Mouse (Mus musculus): Measurements from ENCODE around the gene Zfp518b. TPM values are rescaled to one million over a fixed set of nuclear protein-coding genes. Genes with fewer than 3 reads are reported as not detected.
A peak's percentile ranks its signal among the peaks of the same experiment; 100 is the strongest.

The Zfp518b gene
- 0.87 and 0.93 TPM in 2 replicates for polyA plus RNA-seq (2012; rRNA removed)

GRCm38 (mm10) chr5:38684164-38684911, at the start of gene Zfp518b:
TSS of gene Zfp518b (minus strand) at chr5:38684826.
- TF ChIP-seq POLR2A (IDR thresholded peaks at IDR 0.05; ENCODE audit: control insufficient read depth, extremely low read depth, insufficient read depth, low read length, poor library complexity), result no peak
- TF ChIP-seq CTCF (IDR thresholded peaks at IDR 0.05; ENCODE audit: borderline replicate concordance, control insufficient read depth, extremely low read depth, insufficient read depth, low read length, poor library complexity), result 0 out of 2 replicates have a peak, but pooled peaks have one; percentile 20
- Histone ChIP-seq H3K4me1 (replicated peaks; ENCODE audit: control insufficient read depth, insufficient read depth, low read length) (peaks cover 5% of the 10 kb centered on the region), H3K27ac (ENCODE audit: control insufficient read depth, insufficient read depth, low read length) (no peak within 1 kb of the TSS), H3K36me3 (ENCODE audit: control insufficient read depth, insufficient read depth, low read length) (no peaks in the 10 kb centered on the region), H3K4me3 (ENCODE audit: control insufficient read depth, insufficient read depth, low read length) (peak within 1 kb of the TSS; percentile 90), H3K27me3 (ENCODE audit: control insufficient read depth, insufficient read depth, low read length) (no peaks in the 10 kb centered on the region)
- peak; percentile 80 for DNase-seq
- WGBS, result 1% methylated on average over 85 of the region's 89 CpGs

- no peak for TF ChIP-seq CTCF (IDR thresholded peaks at IDR 0.05; ENCODE audit: borderline replicate concordance, control insufficient read depth, extremely low read depth, insufficient read depth, low read length, poor library complexity)
- no peak for TF ChIP-seq POLR2A (IDR thresholded peaks at IDR 0.05; ENCODE audit: control insufficient read depth, extremely low read depth, insufficient read depth, low read length, poor library complexity)
- H3K27me3 ChIP-seq (ENCODE audit: control insufficient read depth, insufficient read depth, low read length), result no peaks in the 10 kb centered on the region
- 95% methylated on average over 11 of the region's 11 CpGs for WGBS
Measured at GRCm38 (mm10) chr5:38708940-38709581, 24.4 kb upstream of the Zfp518b start.

GRCm38 (mm10) chr5:38707364-38708075, 22.9 kb upstream of the Zfp518b start:
- Histone ChIP-seq H3K4me1 (replicated peaks; ENCODE audit: control insufficient read depth, insufficient read depth, low read length) (no peaks in the 10 kb centered on the region), H3K36me3 (ENCODE audit: control insufficient read depth, insufficient read depth, low read length) (no peaks in the 10 kb centered on the region), H3K27ac (ENCODE audit: control insufficient read depth, insufficient read depth, low read length) (no peak overlapping the region), H3K27me3 (ENCODE audit: control insufficient read depth, insufficient read depth, low read length) (no peaks in the 10 kb centered on the region), H3K4me3 (ENCODE audit: control insufficient read depth, insufficient read depth, low read length) (no peak overlapping the region)
- TF ChIP-seq CTCF (IDR thresholded peaks at IDR 0.05; ENCODE audit: borderline replicate concordance, control insufficient read depth, extremely low read depth, insufficient read depth, low read length, poor library complexity), result no peak
- TF ChIP-seq POLR2A (IDR thresholded peaks at IDR 0.05; ENCODE audit: control insufficient read depth, extremely low read depth, insufficient read depth, low read length, poor library complexity), result no peak
- WGBS, result 76% methylated on average over 7 of the region's 7 CpGs
- no peak for DNase-seq

More at GRCm38 (mm10) chr5:38708940-38709581, 24.4 kb upstream of the Zfp518b start:
- no peak overlapping the region for H3K4me3 ChIP-seq (ENCODE audit: control insufficient read depth, insufficient read depth, low read length)
- no peak overlapping the region for H3K27ac ChIP-seq (ENCODE audit: control insufficient read depth, insufficient read depth, low read length)
- no peaks in the 10 kb centered on the region for H3K36me3 ChIP-seq (ENCODE audit: control insufficient read depth, insufficient read depth, low read length)
- DNase-seq, result no peak
- H3K4me1 ChIP-seq (replicated peaks; ENCODE audit: control insufficient read depth, insufficient read depth, low read length), result no peaks in the 10 kb centered on the region

- 94% methylated on average over 6 of the region's 6 CpGs for WGBS
- no peaks in the 10 kb centered on the region for H3K27me3 ChIP-seq (ENCODE audit: control insufficient read depth, insufficient read depth, low read length)
- no peaks in the 10 kb centered on the region for H3K4me1 ChIP-seq (replicated peaks; ENCODE audit: control insufficient read depth, insufficient read depth, low read length)
- no peak for DNase-seq
- TF ChIP-seq CTCF (IDR thresholded peaks at IDR 0.05; ENCODE audit: borderline replicate concordance, control insufficient read depth, extremely low read depth, insufficient read depth, low read length, poor library complexity), result no peak
- H3K36me3 ChIP-seq (ENCODE audit: control insufficient read depth, insufficient read depth, low read length), result no peaks in the 10 kb centered on the region
- H3K27ac ChIP-seq (ENCODE audit: control insufficient read depth, insufficient read depth, low read length), result no peak overlapping the region
- H3K4me3 ChIP-seq (ENCODE audit: control insufficient read depth, insufficient read depth, low read length), result no peak overlapping the region
Measured at GRCm38 (mm10) chr5:38702941-38703340, 18.3 kb upstream of the Zfp518b start.

- Histone ChIP-seq H3K27ac (ENCODE audit: control insufficient read depth, insufficient read depth, low read length) (no peak overlapping the region), H3K36me3 (ENCODE audit: control insufficient read depth, insufficient read depth, low read length) (no peaks in the 10 kb centered on the region), H3K4me1 (replicated peaks; ENCODE audit: control insufficient read depth, insufficient read depth, low read length) (no peaks in the 10 kb centered on the region), H3K4me3 (ENCODE audit: control insufficient read depth, insufficient read depth, low read length) (no peak overlapping the region), H3K27me3 (ENCODE audit: control insufficient read depth, insufficient read depth, low read length) (no peaks in the 10 kb centered on the region)
- no peak for TF ChIP-seq POLR2A (IDR thresholded peaks at IDR 0.05; ENCODE audit: control insufficient read depth, extremely low read depth, insufficient read depth, low read length, poor library complexity)
- TF ChIP-seq CTCF (IDR thresholded peaks at IDR 0.05; ENCODE audit: borderline replicate concordance, control insufficient read depth, extremely low read depth, insufficient read depth, low read length, poor library complexity), result no peak
- WGBS, result 98% methylated on average over 2 of the region's 2 CpGs
- no peak for DNase-seq
Measured at GRCm38 (mm10) chr5:38702091-38702490, 17.5 kb upstream of the Zfp518b start.

- Histone ChIP-seq H3K27me3 (ENCODE audit: control insufficient read depth, insufficient read depth, low read length) (no peaks in the 10 kb centered on the region), H3K36me3 (ENCODE audit: control insufficient read depth, insufficient read depth, low read length) (no peaks in the 10 kb centered on the region), H3K4me3 (ENCODE audit: control insufficient read depth, insufficient read depth, low read length) (no peak overlapping the region), H3K4me1 (replicated peaks; ENCODE audit: control insufficient read depth, insufficient read depth, low read length) (no peaks in the 10 kb centered on the region), H3K27ac (ENCODE audit: control insufficient read depth, insufficient read depth, low read length) (no peak overlapping the region)
- DNase-seq, result no peak
- 93% methylated on average over 5 of the region's 5 CpGs for WGBS
- no peak for TF ChIP-seq CTCF (IDR thresholded peaks at IDR 0.05; ENCODE audit: borderline replicate concordance, control insufficient read depth, extremely low read depth, insufficient read depth, low read length, poor library complexity)
- no peak for TF ChIP-seq POLR2A (IDR thresholded peaks at IDR 0.05; ENCODE audit: control insufficient read depth, extremely low read depth, insufficient read depth, low read length, poor library complexity)
Measured at GRCm38 (mm10) chr5:38698466-38698865, 13.8 kb upstream of the Zfp518b start.
